Mouse (Mus musculus) G1E (cell line): ENCODE measurements at regions not wholly inside any gene's neighbourhood (a gene's known extent, or its start where the extent isn't known, plus 50 kb on each side); places are given as distances from the start of the nearest gene placed in this dataset.

ENCODE experiments used
- CTCF ChIP-seq: IDR thresholded peaks from 2 replicates; pipeline ENCODE4 v1.5.1; 2012; ENCODE audit warnings: low read depth, low read length, inconsistent platforms, mixed read lengths
- POLR2AphosphoS5 ChIP-seq: IDR thresholded peaks from 2 replicates; pipeline ENCODE4 v1.6.1; 2012; ENCODE audit warnings: low read depth, low read length, inconsistent platforms; ENCODE audit not compliant: insufficient replicate concordance

GRCm38 (mm10) chr1:14487708-14488127, 1605.4 kb downstream of the 4930444P10Rik start:
- TF ChIP-seq POLR2AphosphoS5 (no peak), CTCF (no peak)
